Comparison of ENCODE assay signal across 8 mouse cellular contexts in the genomic region with DNA sequence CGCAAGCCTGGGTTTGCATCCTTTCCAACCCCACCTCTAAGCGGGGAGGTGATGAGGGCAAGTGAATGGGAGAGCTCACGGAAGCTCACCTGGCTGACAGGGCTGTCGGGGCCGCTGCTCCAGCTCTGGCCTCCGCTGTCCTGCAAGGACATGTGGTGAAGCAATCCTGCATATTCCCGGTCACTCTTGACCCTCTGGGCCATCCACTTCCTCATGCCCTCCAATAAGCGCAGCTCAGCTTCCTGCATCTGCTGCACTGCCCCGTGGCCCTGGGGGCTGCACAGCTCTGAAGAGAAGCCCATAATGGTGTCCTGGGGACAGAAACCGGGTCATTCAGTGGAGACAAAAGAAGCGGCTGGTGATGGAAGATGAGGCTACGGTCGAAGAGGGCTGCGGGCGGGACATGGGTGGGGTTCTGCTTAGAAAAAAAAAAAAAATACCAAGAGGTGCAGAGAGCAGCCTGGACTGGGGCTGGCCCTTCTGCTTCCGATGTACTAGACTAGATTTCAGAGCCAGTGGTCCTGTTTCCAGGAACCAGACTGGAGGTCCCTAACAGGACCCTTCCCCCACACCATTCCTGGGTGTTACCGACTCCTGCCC. TPM values are rescaled to one million over a fixed set of nuclear protein-coding genes. Genes with fewer than 3 reads are reported as not detected.
A peak's percentile ranks its signal among the peaks of the same experiment; 100 is the strongest.
DNase-seq lines count a peak whose midpoint lies in the region; ATAC-seq lines count a peak whose summit lies in the region.

No protein-coding gene starts in this region.

- H3K9me3 ChIP-seq in hindbrain, embryonic 12.5 days (replicated peaks): no peaks in the 10 kb centered on the region
- H3K9me3 ChIP-seq in neural tube, embryonic 15.5 days (replicated peaks): no peaks in the 10 kb centered on the region

- peaks cover 27% of the 10 kb centered on the region for H3K27me3 ChIP-seq in hindbrain, embryonic 12.5 days
- H3K27me3 ChIP-seq in neural tube, embryonic 15.5 days (replicated peaks): peaks cover 5% of the 10 kb centered on the region; the same call in 1 of the 2 replicates

- peaks cover 23% of the 10 kb centered on the region for H3K36me3 ChIP-seq in hindbrain, embryonic 12.5 days
- H3K36me3 ChIP-seq in neural tube, embryonic 15.5 days: peaks cover 22% of the 10 kb centered on the region

- 0 out of 2 replicates have a peak overlapping the region, but pooled peaks have one; percentile 36 for H3K27ac ChIP-seq in hindbrain, embryonic 12.5 days
- H3K27ac ChIP-seq in neural tube, embryonic 15.5 days (replicated peaks): no peak overlapping the region

- WGBS in hindbrain, embryonic 12.5 days: 21% methylated on average over 17 of the region's 17 CpGs
- 30% methylated on average over 17 of the region's 17 CpGs for WGBS in neural tube, embryonic 15.5 days

- H3K4me1 ChIP-seq in hindbrain, embryonic 12.5 days: peaks cover 20% of the 10 kb centered on the region
- H3K4me1 ChIP-seq in neural tube, embryonic 15.5 days: peaks cover 7% of the 10 kb centered on the region

- H3K4me3 ChIP-seq in hindbrain, embryonic 12.5 days: peak overlapping the region; percentile 25
- peak overlapping the region; percentile 24 for H3K4me3 ChIP-seq in neural tube, embryonic 15.5 days (replicated peaks)

- H3K4me2 ChIP-seq in hindbrain, embryonic 12.5 days (replicated peaks): peak overlapping the region; percentile 50
- peak overlapping the region; percentile 41 for H3K4me2 ChIP-seq in neural tube, embryonic 15.5 days

- no peak for ATAC-seq in hindbrain, embryonic 12.5 days (ENCODE audit: low FRiP score)
- 0 out of 2 replicates have a peak, but pooled peaks have one; percentile 10 for ATAC-seq in neural tube, embryonic 15.5 days (ENCODE audit: low FRiP score)

- peak overlapping the region; percentile 53 for H3K9ac ChIP-seq in hindbrain, embryonic 12.5 days
- H3K9ac ChIP-seq in neural tube, embryonic 15.5 days (replicated peaks): 0 out of 2 replicates have a peak overlapping the region, but pooled peaks have one; percentile 4

- DNase-seq in adrenal gland, postnatal 10 days: peak; percentile 41
- no peak for DNase-seq in adrenal gland, postnatal 4 days (ENCODE audit: low spot score in 2 of 2)
- DNase-seq in embryo, embryonic 10.5 days (ENCODE audit: low spot score): peak; percentile 36
- peak; percentile 33 to 49 for DNase-seq in lung, adult 18-20 months
- no peak for DNase-seq in layer of hippocampus, postnatal 36 days
- DNase-seq in right cerebral cortex, postnatal 4 days: no peak

RNA-seq across cellular contexts. Expression of gene Fes, which starts 0.6 kb away (rescaled TPM):
- total RNA-seq in adrenal gland, postnatal 10 days (2021): 10 to 100 TPM; 13.2 to 17.1 TPM
- total RNA-seq in adrenal gland, postnatal 4 days (2021): 10 to 100 TPM; 19.3 to 21.1 TPM
- 10.2 and 11.8 TPM in 2 replicates for polyA plus RNA-seq in hindbrain, embryonic 12.5 days (2016; fragmentation: Nextera tagmentation; extraction: Ambion mirVana)
- 4.5 and 7.7 TPM in 2 replicates for polyA plus RNA-seq in neural tube, embryonic 15.5 days (2015; fragmentation: Nextera tagmentation; extraction: Ambion mirVana)
- 1 to 10 TPM; 5.5 to 7.8 TPM for total RNA-seq in layer of hippocampus, postnatal 36 days (2021)

RNA-seq across cellular contexts. Expression of gene Man2a2, which starts 16.0 kb away (rescaled TPM):
- total RNA-seq in adrenal gland, postnatal 10 days (2021): 10 to 100 TPM; 56.2 to 93.5 TPM
- total RNA-seq in adrenal gland, postnatal 4 days (2021): 100 to 1,000 TPM; 106 to 111 TPM
- polyA plus RNA-seq in hindbrain, embryonic 12.5 days (2016; fragmentation: Nextera tagmentation; extraction: Ambion mirVana): 27.2 and 30.9 TPM in 2 replicates
- 25.5 and 26.9 TPM in 2 replicates for polyA plus RNA-seq in neural tube, embryonic 15.5 days (2015; fragmentation: Nextera tagmentation; extraction: Ambion mirVana)
- 100 to 1,000 TPM; 144 to 156 TPM for total RNA-seq in layer of hippocampus, postnatal 36 days (2021)

RNA-seq across cellular contexts. Expression of gene Furin, which starts 18.1 kb away (rescaled TPM):
- total RNA-seq in adrenal gland, postnatal 10 days (2021): 100 to 1,000 TPM; 113 to 129 TPM
- total RNA-seq in adrenal gland, postnatal 4 days (2021): 100 to 1,000 TPM; 137 to 140 TPM
- 6.1 and 6.9 TPM in 2 replicates for polyA plus RNA-seq in hindbrain, embryonic 12.5 days (2016; fragmentation: Nextera tagmentation; extraction: Ambion mirVana)
- 5.6 and 6.2 TPM in 2 replicates for polyA plus RNA-seq in neural tube, embryonic 15.5 days (2015; fragmentation: Nextera tagmentation; extraction: Ambion mirVana)
- total RNA-seq in layer of hippocampus, postnatal 36 days (2021): 10 to 100 TPM; 39.7 to 45.4 TPM

RNA-seq across cellular contexts. Expression of gene Hddc3, which starts 44.2 kb away (rescaled TPM):
- 10 to 100 TPM; 45.3 to 54.8 TPM for total RNA-seq in adrenal gland, postnatal 10 days (2021)
- total RNA-seq in adrenal gland, postnatal 4 days (2021): 10 to 100 TPM; 41.8 to 42.4 TPM
- 20.2 and 22.0 TPM in 2 replicates for polyA plus RNA-seq in hindbrain, embryonic 12.5 days (2016; fragmentation: Nextera tagmentation; extraction: Ambion mirVana)
- 20.7 and 20.8 TPM in 2 replicates for polyA plus RNA-seq in neural tube, embryonic 15.5 days (2015; fragmentation: Nextera tagmentation; extraction: Ambion mirVana)
- total RNA-seq in layer of hippocampus, postnatal 36 days (2021): 10 to 100 TPM; 42.2 to 45.1 TPM

RNA-seq across cellular contexts. Expression of gene Unc45a, which starts 46.3 kb away (rescaled TPM):
- 10 to 100 TPM; 40.8 to 44.6 TPM for total RNA-seq in adrenal gland, postnatal 10 days (2021)
- total RNA-seq in adrenal gland, postnatal 4 days (2021): 10 to 100 TPM; 43.6 to 53.5 TPM
- 56.2 and 60.6 TPM in 2 replicates for polyA plus RNA-seq in hindbrain, embryonic 12.5 days (2016; fragmentation: Nextera tagmentation; extraction: Ambion mirVana)
- polyA plus RNA-seq in neural tube, embryonic 15.5 days (2015; fragmentation: Nextera tagmentation; extraction: Ambion mirVana): 58.2 and 59.0 TPM in 2 replicates
- 10 to 100 TPM; 38.1 to 39.5 TPM for total RNA-seq in layer of hippocampus, postnatal 36 days (2021)

Comparison
In these comparisons a context has a peak if more than half of its experiments do, and no peak if none do; other contexts are left out.
1. DNase-seq: peak in adrenal gland, postnatal 10 days (single experiment), embryo, embryonic 10.5 days (single experiment) and lung, adult 18-20 months (2 of 2); none in adrenal gland, postnatal 4 days (0 of 2), layer of hippocampus, postnatal 36 days (0 of 2) and right cerebral cortex, postnatal 4 days (single experiment).